Mouse (Mus musculus) cerebellum, adult 2 months (tissue): ENCODE data around the gene Cirbp.

Source experiments
- CTCF ChIP-seq: fragments of 200-500 bp; IDR thresholded peaks from 2 replicates; pipeline ENCODE4 v1.5.1; 2011; ENCODE audit warnings: low read depth, mild to moderate bottlenecking, control low read depth, low read length, moderate library complexity, borderline replicate concordance; ENCODE audit not compliant: insufficient read depth
- POLR2A ChIP-seq: fragments of 200-500 bp; IDR thresholded peaks from 2 replicates; pipeline ENCODE4 v1.6.1; 2011; ENCODE audit warnings: low read length, control low read depth, borderline replicate concordance; ENCODE audit not compliant: insufficient read depth

DNA sequence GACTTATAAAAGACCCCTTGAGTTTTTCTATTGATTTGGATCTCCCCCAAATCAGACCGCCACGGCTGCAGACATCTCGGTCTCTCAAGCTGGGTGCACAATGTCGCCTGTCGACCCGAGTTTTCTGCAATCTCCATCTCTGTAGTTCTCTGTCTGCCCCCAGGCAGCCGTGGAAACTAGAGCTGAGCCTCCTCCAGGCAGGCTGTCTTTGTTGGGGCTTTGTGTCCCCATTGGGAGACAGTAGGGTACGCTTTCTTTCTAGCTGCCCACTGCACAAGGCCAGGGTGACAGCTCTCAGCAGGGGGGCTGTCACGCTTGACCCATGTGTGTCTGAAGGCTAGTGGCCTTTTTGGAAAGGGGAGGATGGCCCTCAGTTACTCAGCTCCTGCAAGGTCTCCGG is 41.9 kb downstream of the Cirbp start:
- TF ChIP-seq POLR2A, result no peak
- TF ChIP-seq CTCF, result no peak
